Mouse (Mus musculus): ENCODE measurements around the gene Arid4a.
"Not testable (repeated sequence)": the region's sequence is repeated elsewhere in the genome, so short reads cannot be mapped to it uniquely, and the experiment has no call there.

Arid4a gene

DNA sequence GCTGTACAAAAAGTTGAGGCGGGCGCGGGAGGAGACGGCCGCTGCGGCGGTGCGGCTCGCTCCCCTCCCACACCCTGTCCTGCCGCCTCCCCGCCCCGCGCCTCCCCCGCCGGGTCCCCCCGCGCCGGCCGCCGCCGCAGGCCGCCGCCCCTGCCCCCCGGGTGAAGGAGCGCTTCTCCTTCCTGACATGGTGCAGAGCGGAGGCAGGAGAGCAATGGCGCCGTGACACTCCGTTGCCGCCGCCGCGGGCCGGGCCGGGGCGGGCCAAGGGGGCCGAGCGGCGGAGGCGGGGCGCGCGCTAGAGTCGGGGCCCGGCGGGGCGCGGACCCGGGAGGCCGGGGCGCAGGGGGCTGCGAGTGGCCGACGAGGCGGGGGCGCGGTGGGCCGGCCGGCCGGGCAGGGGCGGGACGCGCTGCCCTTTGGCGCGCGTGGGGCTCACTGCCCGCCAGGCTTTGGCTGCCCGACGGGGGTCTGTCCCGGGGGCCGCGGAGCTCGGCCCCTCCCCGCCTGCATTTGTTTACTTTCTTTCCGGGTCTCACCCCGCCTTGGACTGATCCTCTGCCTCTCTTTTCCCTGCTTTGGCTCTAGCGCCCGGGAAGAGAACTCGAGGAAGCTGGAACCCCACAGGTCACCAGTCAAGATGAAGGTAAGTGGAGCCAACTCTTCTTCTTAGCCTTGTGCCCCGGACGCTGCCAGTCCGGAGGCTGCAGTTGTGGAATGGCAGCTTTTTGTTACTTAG is 882 bp downstream of the Arid4a start:
- peak; percentile 19 for DNase-seq (ENCODE audit: low spot score)

DNA sequence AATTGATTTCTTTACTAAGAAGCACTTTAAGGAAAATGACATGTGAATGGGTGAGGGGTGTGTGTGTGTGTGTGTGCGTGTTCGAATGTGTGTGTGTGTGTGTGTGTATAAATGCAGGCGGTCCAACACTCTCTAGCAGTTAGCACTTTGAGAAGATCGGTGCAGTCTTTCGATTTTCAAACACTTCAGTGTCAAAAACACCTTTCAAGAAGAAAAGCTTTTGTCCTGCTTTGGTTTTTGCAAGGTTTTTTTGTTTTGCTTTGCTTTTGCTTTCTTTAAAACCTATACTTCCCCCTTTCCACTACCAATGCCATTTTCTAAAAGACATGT is 1.4 kb downstream of the Arid4a start:
- no peak for DNase-seq (ENCODE audit: low spot score)

- DNase-seq (ENCODE audit: low spot score), result no peak
Measured at GRCm38 (mm10) chr12:71017827-71018226, 2.0 kb downstream of the Arid4a start.

- DNase-seq (ENCODE audit: low spot score), result no peak
Measured at GRCm38 (mm10) chr12:71019211-71019610, 3.4 kb downstream of the Arid4a start.

DNA sequence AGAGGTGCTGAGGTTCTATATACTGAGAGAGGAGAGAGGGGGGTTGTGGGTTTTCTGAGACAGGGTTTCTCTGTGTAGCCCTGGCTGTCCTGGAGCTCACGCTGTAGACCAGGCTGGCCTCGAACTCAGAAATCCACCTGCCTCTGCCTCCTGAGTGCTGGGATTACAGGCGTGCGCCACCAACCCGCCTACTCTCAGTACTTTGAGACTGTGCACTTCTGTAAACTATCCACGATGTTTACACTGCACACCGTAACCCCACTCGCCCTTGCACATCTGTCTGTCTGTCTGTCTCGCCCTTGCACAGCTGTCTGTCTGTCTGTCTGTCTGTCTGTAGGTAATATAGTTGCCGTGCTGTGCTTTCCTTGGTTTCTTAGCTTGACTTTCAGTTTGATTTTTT is 8.6 kb downstream of the Arid4a start:
- no peak for DNase-seq (ENCODE audit: low spot score)

- DNase-seq (ENCODE audit: low spot score), result not testable (repeated sequence)
Measured at GRCm38 (mm10) chr12:71028265-71028664, 12.5 kb downstream of the Arid4a start.

GRCm38 (mm10) chr12:71030260-71030659 is 14.5 kb downstream of the Arid4a start:
- no peak for DNase-seq (ENCODE audit: low spot score)

- no peak for DNase-seq (ENCODE audit: low spot score)
Measured at GRCm38 (mm10) chr12:71030722-71031121, 14.9 kb downstream of the Arid4a start.

DNA sequence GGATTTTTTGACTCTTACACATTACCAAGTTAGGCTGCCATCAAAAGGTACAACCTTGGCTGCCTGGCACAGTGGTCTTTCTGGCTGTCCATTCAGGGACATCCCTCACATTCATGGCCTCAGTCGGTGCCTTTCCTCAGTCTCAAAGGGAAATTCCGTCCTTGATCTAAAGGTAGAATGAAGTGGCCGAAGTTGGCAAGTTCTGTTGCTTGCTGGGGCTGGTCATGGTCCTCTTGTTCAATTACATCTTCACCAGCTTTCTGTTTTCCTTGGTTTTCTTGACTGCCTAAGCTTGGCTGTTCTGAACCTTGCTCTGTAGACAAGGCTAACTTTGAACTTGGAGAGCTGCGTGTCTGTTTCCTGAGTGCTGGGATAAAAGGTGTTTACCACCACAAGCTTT is 20.0 kb downstream of the Arid4a start:
- no peak for DNase-seq (ENCODE audit: low spot score)

GRCm38 (mm10) chr12:71036729-71037404 is 21.1 kb downstream of the Arid4a start:
- DNase-seq (ENCODE audit: low spot score), result no peak

- peak; percentile 38 for DNase-seq (ENCODE audit: low spot score)
Measured at GRCm38 (mm10) chr12:71040462-71040861, 24.7 kb downstream of the Arid4a start.

- DNase-seq (ENCODE audit: low spot score), result no peak
Measured at GRCm38 (mm10) chr12:71042451-71042850, 26.7 kb downstream of the Arid4a start.

- no peak for DNase-seq (ENCODE audit: low spot score)
Measured at GRCm38 (mm10) chr12:71043571-71043970, 27.8 kb downstream of the Arid4a start.

DNA sequence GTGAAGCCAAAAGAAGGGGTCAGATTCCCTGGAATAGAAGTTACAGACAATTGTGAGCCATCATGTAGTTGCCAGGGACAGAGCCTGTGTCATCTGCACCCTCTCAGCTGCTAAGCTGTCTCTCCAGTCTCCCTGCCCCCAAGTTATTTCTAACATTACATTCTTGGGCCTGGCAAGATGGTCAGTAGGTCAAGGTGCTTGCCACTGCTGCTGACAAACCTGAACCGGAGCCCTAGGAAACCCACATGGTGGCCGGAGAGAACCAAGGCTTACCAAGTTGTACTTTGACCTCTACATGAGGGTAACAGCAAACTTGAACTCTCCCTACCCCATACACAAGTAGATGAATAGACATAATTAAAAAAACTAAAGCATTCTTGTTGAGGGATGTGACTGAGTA is 28.7 kb downstream of the Arid4a start:
- no peak for DNase-seq (ENCODE audit: low spot score)

- no peak for DNase-seq (ENCODE audit: low spot score)
Measured at GRCm38 (mm10) chr12:71046501-71046900, 30.7 kb downstream of the Arid4a start.

GRCm38 (mm10) chr12:71047473-71048078 is 31.8 kb downstream of the Arid4a start:
- DNase-seq (ENCODE audit: low spot score), result no peak

DNA sequence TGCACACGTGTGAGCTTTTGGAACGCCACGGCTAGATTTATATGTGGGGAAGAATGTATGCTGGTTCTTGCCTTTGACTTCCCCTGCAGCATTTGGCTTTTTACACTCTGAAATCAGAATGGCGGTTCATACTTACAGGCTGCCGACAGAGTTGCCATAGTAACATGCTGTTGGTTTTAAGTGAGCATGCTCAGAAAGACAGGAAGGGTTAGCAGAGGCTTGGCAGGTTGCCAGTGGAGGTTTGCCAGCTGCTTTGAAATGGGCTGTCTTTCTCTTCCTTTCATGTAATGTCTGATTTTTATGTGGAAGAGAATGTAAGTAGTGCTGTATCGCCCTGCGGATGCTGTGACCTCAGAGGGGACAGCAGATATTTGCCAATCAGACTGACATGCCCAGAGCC is 32.3 kb downstream of the Arid4a start:
- DNase-seq (ENCODE audit: low spot score), result peak; percentile 98

DNA sequence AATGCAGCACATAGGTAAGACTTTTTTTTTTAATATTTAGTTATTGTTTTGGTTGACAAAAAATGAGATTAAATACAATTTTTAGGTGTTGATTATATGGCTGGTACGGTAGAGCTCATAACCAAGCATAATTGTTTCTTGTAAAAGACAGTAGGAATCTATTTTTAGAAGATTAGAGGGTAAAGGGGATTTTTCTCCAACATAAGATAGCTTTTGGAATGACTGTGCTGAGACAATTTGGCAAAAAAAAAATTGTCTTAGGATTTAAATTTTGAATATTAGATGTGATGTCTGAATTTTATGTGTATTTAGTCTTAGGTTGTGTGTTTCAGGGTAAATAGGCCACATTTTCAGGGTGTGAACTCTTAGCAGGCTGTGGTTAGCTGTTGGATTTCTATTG is 32.8 kb downstream of the Arid4a start:
- DNase-seq (ENCODE audit: low spot score), result no peak

DNA sequence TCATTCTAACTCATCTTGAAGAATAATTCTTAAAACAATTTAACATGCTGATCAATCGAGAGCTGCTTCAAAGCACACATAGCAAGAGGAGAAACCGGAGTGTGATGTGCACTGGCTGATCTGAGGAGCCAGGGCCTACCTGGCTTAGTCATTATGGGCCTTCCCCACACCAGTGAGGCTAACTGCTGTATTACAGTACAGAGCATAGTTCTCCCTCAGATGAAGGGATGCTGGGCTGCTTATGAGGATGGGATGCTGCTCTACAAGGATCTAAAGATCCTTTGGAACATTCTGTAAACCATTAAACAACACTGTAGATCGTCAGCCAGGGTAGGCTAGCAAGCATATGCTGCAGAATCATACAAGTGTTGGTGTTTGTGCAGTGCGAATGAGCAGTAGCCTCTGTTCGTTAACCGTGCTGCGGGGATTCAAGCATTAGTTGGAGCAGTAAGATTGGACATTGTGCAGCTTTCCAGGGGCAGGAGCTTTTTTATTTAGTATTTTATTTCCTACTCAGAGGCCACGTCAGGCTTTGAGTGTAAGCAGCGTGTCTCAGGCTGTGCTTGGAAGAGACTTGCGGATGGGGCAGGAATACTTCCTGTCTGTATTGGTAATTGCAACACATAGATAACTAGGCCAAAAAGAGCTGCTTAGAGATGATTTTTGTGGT is 33.9 kb downstream of the Arid4a start:
- DNase-seq (ENCODE audit: low spot score), result no peak

- peak; percentile 36 for DNase-seq (ENCODE audit: low spot score)
Measured at GRCm38 (mm10) chr12:71051079-71051478, 35.3 kb downstream of the Arid4a start.

- no peak for DNase-seq (ENCODE audit: low spot score)
Measured at GRCm38 (mm10) chr12:71052341-71052995, 36.7 kb downstream of the Arid4a start.

DNA sequence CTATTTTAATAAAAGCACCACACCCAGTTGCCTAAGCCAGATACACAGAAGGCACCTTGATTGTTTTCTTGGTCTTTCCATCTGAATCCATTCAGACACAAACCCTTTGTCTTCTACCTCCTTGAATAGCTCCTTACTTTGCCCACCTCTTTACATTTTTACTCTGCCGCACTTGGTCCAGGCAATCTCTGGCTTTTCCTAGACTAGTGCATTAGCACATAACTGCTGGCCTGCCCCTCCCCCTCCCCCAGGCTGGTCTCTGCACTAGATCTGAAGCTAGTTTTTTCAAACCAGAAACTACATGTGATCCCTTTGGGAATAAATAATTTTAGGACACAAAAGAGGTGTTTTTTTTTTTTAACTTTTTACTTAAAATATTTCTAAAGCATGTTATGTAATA is 37.2 kb downstream of the Arid4a start:
- DNase-seq (ENCODE audit: low spot score), result no peak

Measured in layer of hippocampus, adult 11-12 months (tissue).